Mouse (Mus musculus) forebrain, embryonic 11.5 days (tissue): Measurements from ENCODE around the gene Ncf1. TPM values are rescaled to one million over a fixed set of nuclear protein-coding genes. Genes with fewer than 3 reads are reported as not detected.

ENCODE experiments used
- ATAC-seq: fragments of 200-750 bp; cut with Nextera tagmentation; replicated peaks from 2 replicates; pipeline ENCODE4 v1.8.0; 2017; ENCODE audit warnings: moderate TSS enrichment; ENCODE audit not compliant: low FRiP score
- DNase-seq: peaks from one replicate; pipeline ENCODE4 v3.0.0-alpha.2; 2017; ENCODE audit warnings: low spot score
- H3K27ac ChIP-seq: fragments of 300-500 bp; sonication (generic); 2 replicates; pipeline ENCODE4 v1.5.1; 2014; ENCODE audit warnings: low read depth, low read length
- H3K27me3 ChIP-seq: fragments of 300-500 bp; sonication (generic); 2 replicates; pipeline ENCODE4 v1.6.1; 2014; ENCODE audit warnings: mild to moderate bottlenecking, low read length, mixed read lengths; ENCODE audit not compliant: control insufficient read depth, insufficient read depth
- H3K36me3 ChIP-seq: fragments of 300-500 bp; sonication (generic); 2 replicates; pipeline ENCODE4 v1.6.1; 2014; ENCODE audit warnings: mild to moderate bottlenecking, low read length, moderate library complexity, mixed read lengths; ENCODE audit not compliant: control insufficient read depth, insufficient read depth
- H3K4me1 ChIP-seq: fragments of 300-500 bp; sonication (generic); replicated peaks from 2 replicates; pipeline ENCODE4 v1.6.1; 2014; ENCODE audit warnings: low read length, mixed read lengths; ENCODE audit not compliant: control insufficient read depth, insufficient read depth
- H3K4me2 ChIP-seq: fragments of 300-500 bp; sonication (generic); 2 replicates; pipeline ENCODE4 v1.6.1; 2014; ENCODE audit warnings: low read depth, mild to moderate bottlenecking, low read length, moderate library complexity, mixed read lengths; ENCODE audit not compliant: severe bottlenecking
- H3K4me3 ChIP-seq: fragments of 300-500 bp; sonication (generic); 2 replicates; pipeline ENCODE4 v1.5.1; 2014; ENCODE audit warnings: low read depth, low read length
- H3K9ac ChIP-seq: fragments of 300-500 bp; sonication (generic); 2 replicates; pipeline ENCODE4 v1.6.1; 2014; ENCODE audit warnings: low read length
- H3K9me3 ChIP-seq: fragments of 300-500 bp; sonication (generic); 2 replicates; pipeline ENCODE4 v1.6.1; 2016; ENCODE audit warnings: low read length, mixed read lengths; ENCODE audit not compliant: control insufficient read depth
- WGBS: fragments of 180-500 bp; shearing (Covaris S2); extraction: QIAGEN DNeasy Blood & Tissue Kit; methylation state at CpG from one replicate; pipeline ENCODE4 v1.1.7; 2014; 5-methylcytosine and 5-hydroxymethylcytosine counted together
- polyA plus RNA-seq: library from polyadenylated mRNA; unstranded; fragments of >200 nt; fragmentation: Nextera tagmentation; extraction: Ambion mirVana; gene quantifications from 2 replicates; pipeline ENCODE4 v1.2.1, GENCODE M21; 2014

Ncf1 gene
- polyA plus RNA-seq, 1 experiment from 2014 or later, result 1.3 TPM

DNA sequence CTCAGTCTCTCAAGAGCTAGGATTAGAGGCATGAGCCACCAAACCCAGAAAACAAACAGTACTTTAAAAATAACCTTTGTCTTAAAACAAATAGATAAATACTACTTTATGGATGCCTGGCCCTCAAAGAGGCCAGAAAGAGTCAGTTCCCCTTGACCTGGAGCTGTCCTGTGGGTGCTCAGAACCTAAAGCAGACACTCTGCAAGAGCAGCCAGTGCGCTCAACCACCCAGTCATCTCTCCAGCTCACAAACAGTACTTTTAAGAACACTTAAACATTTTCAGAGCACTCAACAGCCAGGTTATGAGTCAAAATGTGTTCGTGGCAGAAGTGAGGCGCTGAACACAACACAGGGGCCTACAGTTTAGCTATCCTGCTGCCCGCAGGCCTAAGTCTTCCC is 21.7 kb upstream of the Ncf1 start:
- H3K9ac ChIP-seq, result no peak overlapping the region
- no peak for DNase-seq
- H3K4me3 ChIP-seq, result no peak overlapping the region
- 98% methylated on average over 4 of the region's 4 CpGs for WGBS
- ATAC-seq, result no peak
- H3K9me3 ChIP-seq, result no peaks in the 10 kb centered on the region
- no peak overlapping the region for H3K27ac ChIP-seq
- peaks cover 65% of the 10 kb centered on the region for H3K36me3 ChIP-seq
- no peaks in the 10 kb centered on the region for H3K27me3 ChIP-seq
- no peak overlapping the region for H3K4me2 ChIP-seq
- no peaks in the 10 kb centered on the region for H3K4me1 ChIP-seq

DNA sequence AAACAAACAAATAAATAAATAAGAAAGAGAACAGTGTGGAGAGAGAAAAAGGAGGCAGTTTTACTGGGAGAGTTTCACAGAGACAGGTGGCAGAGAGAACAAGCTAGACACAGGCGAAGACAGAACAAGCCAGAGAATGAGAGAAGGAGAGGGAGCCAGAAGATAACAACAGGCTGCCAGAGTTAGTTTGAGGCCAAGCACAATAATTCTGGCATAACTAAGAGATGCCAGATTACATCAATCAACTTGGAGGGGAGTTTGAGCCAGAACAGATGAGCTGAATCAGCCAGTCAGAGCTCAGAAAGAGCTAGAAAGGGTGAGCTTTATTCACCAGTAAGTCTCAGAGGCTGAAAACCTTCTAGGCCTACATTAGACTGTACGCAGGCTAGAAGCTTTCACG is 21.2 kb upstream of the Ncf1 start:
- DNase-seq, result no peak
- H3K36me3 ChIP-seq, result peaks cover 67% of the 10 kb centered on the region
- 93% methylated on average over 3 of the region's 3 CpGs for WGBS

DNA sequence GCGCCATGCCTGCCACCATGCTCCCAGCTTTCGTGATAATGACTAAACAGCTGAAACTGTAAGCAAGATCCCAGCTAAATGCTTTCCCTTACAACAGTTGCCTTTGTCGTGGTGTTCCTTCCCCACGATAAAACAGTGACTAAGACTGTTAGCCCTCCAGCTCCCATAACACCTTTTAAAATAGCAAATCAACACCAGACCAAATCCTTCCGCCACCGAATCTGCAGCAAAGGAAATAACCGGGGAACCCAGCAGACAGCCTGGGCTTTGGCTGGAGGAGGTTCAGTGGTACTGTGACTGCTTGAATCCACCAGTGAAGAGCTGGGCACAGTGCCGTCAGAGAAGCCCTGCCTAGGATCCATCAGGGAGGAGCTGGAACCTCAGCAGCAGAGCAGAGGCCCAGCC is 19.8 kb upstream of the Ncf1 start:
- Histone ChIP-seq H3K36me3 (peaks cover 71% of the 10 kb centered on the region), H3K9ac (no peak overlapping the region), H3K4me2 (no peak overlapping the region), H3K27ac (no peak overlapping the region), H3K4me3 (no peak overlapping the region), H3K27me3 (no peaks in the 10 kb centered on the region), H3K9me3 (no peaks in the 10 kb centered on the region), H3K4me1 (no peaks in the 10 kb centered on the region)
- 93% methylated on average over 8 of the region's 8 CpGs for WGBS
- DNase-seq (no peak), ATAC-seq (no peak)

More for the DNA sequence above, 21.2 kb upstream of the Ncf1 start:
- Histone ChIP-seq H3K4me2 (no peak overlapping the region), H3K4me3 (no peak overlapping the region), H3K9ac (no peak overlapping the region), H3K9me3 (no peaks in the 10 kb centered on the region), H3K27me3 (no peaks in the 10 kb centered on the region), H3K27ac (no peak overlapping the region), H3K4me1 (no peaks in the 10 kb centered on the region)
- ATAC-seq, result no peak

DNA sequence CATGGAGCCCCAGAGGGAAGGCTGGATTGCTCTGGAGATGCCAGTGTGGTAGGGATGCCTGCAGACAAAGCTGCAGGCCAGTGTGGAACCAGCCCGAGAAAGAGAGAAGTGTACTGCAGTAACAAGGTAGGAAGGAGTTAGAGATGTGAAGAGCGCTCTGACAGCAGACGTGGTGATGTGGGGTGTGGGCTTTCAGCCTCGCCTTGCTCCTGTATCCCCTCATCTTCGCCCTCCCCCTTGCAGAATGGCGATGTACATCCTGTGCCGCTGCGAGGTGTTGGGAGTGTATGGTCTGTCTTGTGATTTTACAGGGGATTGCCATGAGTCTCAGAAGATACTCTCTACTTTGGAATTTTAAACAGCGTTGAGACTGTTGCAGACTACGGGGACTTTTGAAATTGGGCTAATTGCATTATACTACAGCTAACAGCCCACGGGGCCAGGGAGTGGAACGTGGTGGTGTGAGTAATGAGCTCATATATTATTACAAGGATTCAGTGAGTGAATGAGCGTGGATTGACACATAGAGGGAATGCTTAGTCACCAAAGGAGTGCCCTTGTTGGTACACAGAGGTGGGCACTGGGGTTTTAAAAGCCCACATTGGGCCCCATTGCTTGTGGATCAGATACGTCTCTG is 19.3 kb upstream of the Ncf1 start:
- ATAC-seq, result no peak

DNA sequence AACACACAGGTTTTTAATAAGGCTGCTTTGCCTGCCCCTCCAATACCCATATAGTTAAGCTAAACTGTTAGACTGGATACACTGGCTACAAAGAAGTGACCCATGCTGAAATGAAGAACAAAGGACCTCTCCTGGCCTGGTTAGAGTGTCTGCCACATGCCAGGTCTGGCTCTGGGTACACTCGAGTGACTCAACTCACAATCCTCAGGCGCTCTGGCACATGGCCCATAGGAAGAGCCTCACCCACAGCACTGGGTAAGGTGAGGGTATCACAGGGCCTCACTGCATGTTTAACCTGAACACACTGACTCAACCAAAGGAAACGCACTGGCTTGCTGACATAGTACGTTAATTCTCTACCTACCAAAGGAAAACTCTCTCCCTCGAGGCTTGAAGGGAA is 16.7 kb upstream of the Ncf1 start:
- Histone ChIP-seq H3K9ac (no peak overlapping the region), H3K36me3 (peaks cover 73% of the 10 kb centered on the region), H3K27me3 (no peaks in the 10 kb centered on the region), H3K4me3 (no peak overlapping the region), H3K9me3 (no peaks in the 10 kb centered on the region), H3K4me1 (no peaks in the 10 kb centered on the region), H3K27ac (no peak overlapping the region), H3K4me2 (no peak overlapping the region)
- DNase-seq (no peak), ATAC-seq (no peak)
- WGBS, result 95% methylated on average over 5 of the region's 5 CpGs

More for the DNA sequence above, 19.3 kb upstream of the Ncf1 start:
- 93% methylated on average over 14 of the region's 14 CpGs for WGBS
- H3K27ac ChIP-seq, result no peak overlapping the region
- H3K4me2 ChIP-seq, result no peak overlapping the region
- no peaks in the 10 kb centered on the region for H3K4me1 ChIP-seq
- peaks cover 75% of the 10 kb centered on the region for H3K36me3 ChIP-seq
- no peaks in the 10 kb centered on the region for H3K9me3 ChIP-seq
- DNase-seq, result no peak
- no peak overlapping the region for H3K4me3 ChIP-seq
- no peak overlapping the region for H3K9ac ChIP-seq
- no peaks in the 10 kb centered on the region for H3K27me3 ChIP-seq

DNA sequence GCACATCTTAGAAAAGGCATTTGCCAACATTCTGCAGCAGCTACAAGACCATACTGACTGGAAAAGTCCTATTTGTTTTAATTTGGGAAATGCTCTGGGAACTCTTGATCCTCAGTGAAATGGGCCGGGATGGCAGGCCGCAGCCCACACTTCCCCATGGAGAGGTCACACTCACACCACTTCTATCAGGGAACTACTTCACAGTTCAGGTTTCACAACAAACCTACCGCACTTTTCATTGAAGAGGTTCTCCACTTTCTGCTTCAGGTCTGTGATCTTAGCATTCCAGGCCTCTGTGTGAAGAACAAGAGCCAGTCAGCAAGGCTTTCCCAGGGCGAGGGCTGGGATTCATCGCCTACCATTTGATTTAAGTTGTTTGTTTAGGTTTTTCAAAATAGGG is 15.5 kb upstream of the Ncf1 start:
- no peak for ATAC-seq
- WGBS, result 92% methylated on average over 5 of the region's 5 CpGs
- Histone ChIP-seq H3K9me3 (no peaks in the 10 kb centered on the region), H3K27me3 (no peaks in the 10 kb centered on the region), H3K36me3 (peaks cover 75% of the 10 kb centered on the region), H3K4me1 (no peaks in the 10 kb centered on the region), H3K4me2 (no peak overlapping the region), H3K27ac (no peak overlapping the region), H3K9ac (no peak overlapping the region), H3K4me3 (no peak overlapping the region)
- DNase-seq, result no peak

DNA sequence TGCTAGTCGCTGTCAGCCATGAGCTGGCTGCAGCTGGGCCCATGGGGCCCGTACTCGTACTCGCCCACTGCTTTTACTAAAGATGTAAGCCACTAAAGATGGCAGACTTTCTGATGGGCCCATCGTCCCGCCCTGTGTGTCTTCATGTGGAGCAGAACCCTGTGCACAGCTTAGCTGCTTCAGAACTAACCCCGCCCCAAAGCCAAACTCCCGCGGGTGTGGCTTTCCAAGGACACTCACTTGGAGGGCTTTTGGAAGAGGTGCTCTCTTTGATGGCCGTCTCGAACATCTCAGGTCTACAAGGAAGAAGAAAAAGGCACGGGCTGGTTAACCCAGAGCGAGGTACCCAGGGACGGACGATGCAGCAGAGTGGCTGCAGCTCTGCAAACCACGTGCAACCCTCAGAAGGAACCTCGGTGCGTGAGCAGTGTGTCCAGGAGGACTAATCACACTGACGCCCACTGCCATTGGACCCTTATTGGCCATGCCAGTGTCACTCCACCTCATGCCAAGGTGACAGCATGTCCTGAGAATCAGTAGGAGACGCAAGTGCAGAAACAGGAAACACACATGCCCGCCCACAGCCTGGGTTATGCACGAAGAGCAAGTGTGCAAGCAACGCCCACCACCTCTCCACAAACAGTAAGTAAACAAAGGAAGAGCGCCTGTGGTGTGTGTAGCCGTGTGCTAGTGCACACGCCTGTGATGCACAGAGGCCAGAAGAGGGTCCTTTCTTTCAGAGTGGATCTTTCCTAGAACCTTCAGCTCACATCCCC is 14.4 kb upstream of the Ncf1 start:
- Histone ChIP-seq H3K4me2 (no peak overlapping the region), H3K4me3 (no peak overlapping the region), H3K9ac (no peak overlapping the region), H3K4me1 (peaks cover 4% of the 10 kb centered on the region; the same call in 1 of the 2 replicates), H3K27me3 (no peaks in the 10 kb centered on the region), H3K36me3 (peaks cover 69% of the 10 kb centered on the region), H3K9me3 (no peaks in the 10 kb centered on the region), H3K27ac (no peak overlapping the region)
- no peak for ATAC-seq
- WGBS, result 94% methylated on average over 26 of the region's 26 CpGs
- DNase-seq, result no peak

DNA sequence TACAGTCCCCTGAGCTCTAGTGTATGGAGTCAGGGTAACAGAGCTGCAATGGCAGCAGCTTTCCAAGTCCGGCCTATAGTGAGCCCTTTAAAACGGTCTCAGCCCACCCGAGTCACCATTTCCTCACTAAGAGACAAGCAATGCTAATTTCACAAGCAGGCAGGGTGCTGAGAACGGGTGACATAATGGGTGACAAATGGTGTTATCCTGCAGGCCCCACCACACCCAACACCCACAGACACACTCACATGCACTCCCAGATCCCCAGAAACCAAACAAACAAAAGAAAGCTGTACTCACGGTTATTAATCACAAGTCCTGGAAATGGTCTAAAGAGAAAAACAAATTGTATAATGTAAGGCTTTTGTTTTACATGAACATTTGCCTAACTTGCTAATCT is 12.4 kb upstream of the Ncf1 start:
- Histone ChIP-seq H3K4me2 (no peak overlapping the region), H3K27me3 (no peaks in the 10 kb centered on the region), H3K9ac (no peak overlapping the region), H3K4me1 (peaks cover 14% of the 10 kb centered on the region), H3K4me3 (no peak overlapping the region), H3K9me3 (no peaks in the 10 kb centered on the region), H3K36me3 (peaks cover 67% of the 10 kb centered on the region), H3K27ac (no peak overlapping the region)
- 91% methylated on average over 5 of the region's 5 CpGs for WGBS
- DNase-seq (no peak), ATAC-seq (no peak)
